ENCODE assay signal across 8 mouse cellular contexts in genomic region chr19:29805101-29805916, GRCm38 (mm10). TPM values are rescaled to one million over a fixed set of nuclear protein-coding genes. Genes with fewer than 3 reads are reported as not detected.
DNase-seq lines count a peak whose midpoint lies in the region; ATAC-seq and TF ChIP-seq lines count a peak whose summit lies in the region.

No protein-coding gene starts in this region.

- H3K4me3 ChIP-seq in cerebellum, adult 2 months (replicated peaks; ENCODE audit: insufficient read depth, low read depth, low read length), result peak overlapping the region; percentile 87
- H3K4me3 ChIP-seq in forebrain, postnatal 0 days (ENCODE audit: low read depth, low read length), result peak overlapping the region; percentile 96

- under 1% methylated on average over 72 of the region's 72 CpGs for whole genome bisulfite sequencing in cerebellum, adult 2 months
- WGBS in forebrain, postnatal 0 days, result 2% methylated on average over 58 of the region's 72 CpGs

- H3K36me3 ChIP-seq in forebrain, postnatal 0 days (ENCODE audit: insufficient read depth), result peaks cover 13% of the 10 kb centered on the region; the same call in 1 of the 2 replicates

- peak overlapping the region; percentile 86 for H3K27ac ChIP-seq in cerebellum, adult 2 months (ENCODE audit: insufficient read depth, low read length)
- peak overlapping the region; percentile 98 for H3K27ac ChIP-seq in forebrain, postnatal 0 days (ENCODE audit: low read depth, low read length)

- TF ChIP-seq CTCF in cerebellum, adult 2 months (IDR thresholded peaks at IDR 0.05; ENCODE audit: borderline replicate concordance, insufficient read depth, low read depth, low read length), result no peak
- TF ChIP-seq CTCF in forebrain, postnatal 0 days (IDR thresholded peaks at IDR 0.05; ENCODE audit: low read depth), result peak; percentile 27; the same call in 1 of the 2 replicates

- peak; percentile 16 for ATAC-seq in forebrain, postnatal 0 days

- TF ChIP-seq POLR2A in cerebellum, adult 2 months (IDR thresholded peaks at IDR 0.05; ENCODE audit: borderline replicate concordance, insufficient read depth, low read length), result no peak

- H3K9me3 ChIP-seq in forebrain, postnatal 0 days (ENCODE audit: low read length), result no peaks in the 10 kb centered on the region

- H3K4me1 ChIP-seq in cerebellum, adult 2 months (ENCODE audit: control insufficient read depth, insufficient read depth, low read length), result peaks cover 5% of the 10 kb centered on the region; the same call in 1 of the 2 replicates
- H3K4me1 ChIP-seq in forebrain, postnatal 0 days (ENCODE audit: insufficient read depth), result peaks cover 10% of the 10 kb centered on the region

- H3K27me3 ChIP-seq in cerebellum, adult 2 months (ENCODE audit: control insufficient read depth, insufficient read depth, low read length), result no peaks in the 10 kb centered on the region
- H3K27me3 ChIP-seq in forebrain, postnatal 0 days (ENCODE audit: insufficient read depth, low read length), result no peaks in the 10 kb centered on the region

- DNase-seq in NIH3T3 (ENCODE audit: low read depth), result peak; percentile 87
- DNase-seq in cerebellum, adult 2 months, result peak; percentile 49 to 57
- DNase-seq in forebrain, postnatal 0 days, result peak; percentile 33
- peak; percentile 71 for DNase-seq in heart, postnatal 4 days
- peak; percentile 44 to 45 for DNase-seq in layer of hippocampus, postnatal 14 days (ENCODE audit: low spot score in 2 of 2)
- peak; percentile 74 for DNase-seq in lung, postnatal 25 days (ENCODE audit: low spot score)
- peak; percentile 71 for DNase-seq in retina, embryonic 14.5 days (ENCODE audit: low spot score)
- DNase-seq in thymus, postnatal 36 days, result peak; percentile 58 to 74

- peak overlapping the region; percentile 91 for H3K9ac ChIP-seq in forebrain, postnatal 0 days

- H3K4me2 ChIP-seq in forebrain, postnatal 0 days (ENCODE audit: low read depth), result peak overlapping the region; percentile 91

RNA-seq across cellular contexts. Expression of gene 9930021J03Rik, which starts 0.5 kb away (rescaled TPM):
- 25.6 and 28.2 TPM in 2 replicates for polyA plus RNA-seq in cerebellum, adult 2 months (2012; rRNA removed)
- 29.7 and 35.0 TPM in 2 replicates for total RNA-seq in forebrain, postnatal 0 days (2014; rRNA removed)
- 4.5 and 5.7 TPM in 2 replicates for polyA plus RNA-seq in forebrain, postnatal 0 days (2015; fragmentation: Nextera tagmentation; extraction: Ambion mirVana)
- total RNA-seq in heart, postnatal 4 days (2021), result 10 to 100 TPM; 14.4 to 15.8 TPM
- 10 to 100 TPM; 25.0 to 27.3 TPM for total RNA-seq in layer of hippocampus, postnatal 14 days (2021)

RNA-seq across cellular contexts. Expression of gene Ranbp6, which starts 7.5 kb away (rescaled TPM):
- polyA plus RNA-seq in cerebellum, adult 2 months (2012; rRNA removed), result 22.1 and 22.3 TPM in 2 replicates
- total RNA-seq in forebrain, postnatal 0 days (2014; rRNA removed), result 48.5 and 58.7 TPM in 2 replicates
- 26.4 and 32.2 TPM in 2 replicates for polyA plus RNA-seq in forebrain, postnatal 0 days (2015; fragmentation: Nextera tagmentation; extraction: Ambion mirVana)
- total RNA-seq in heart, postnatal 4 days (2021), result 10 to 100 TPM; 14.1 to 14.3 TPM
- 10 to 100 TPM; 30.0 to 32.1 TPM for total RNA-seq in layer of hippocampus, postnatal 14 days (2021)

Comparison
In these comparisons a context has a peak if more than half of its experiments do, and no peak if none do; other contexts are left out.
1. Peak in every context shown above with its lines: DNase-seq, ATAC-seq, H3K4me3 ChIP-seq and H3K27ac ChIP-seq.
2. DNase-seq: peak in every context shown above with its lines; median percentile 87 in NIH3T3; 74 in lung, postnatal 25 days; 71 in heart, postnatal 4 days; 71 in retina, embryonic 14.5 days; 66 in thymus, postnatal 36 days; 53 in cerebellum, adult 2 months; 44 in layer of hippocampus, postnatal 14 days; 33 in forebrain, postnatal 0 days.